Mouse (Mus musculus): ENCODE results near the gene Trabd2b.

DNA sequence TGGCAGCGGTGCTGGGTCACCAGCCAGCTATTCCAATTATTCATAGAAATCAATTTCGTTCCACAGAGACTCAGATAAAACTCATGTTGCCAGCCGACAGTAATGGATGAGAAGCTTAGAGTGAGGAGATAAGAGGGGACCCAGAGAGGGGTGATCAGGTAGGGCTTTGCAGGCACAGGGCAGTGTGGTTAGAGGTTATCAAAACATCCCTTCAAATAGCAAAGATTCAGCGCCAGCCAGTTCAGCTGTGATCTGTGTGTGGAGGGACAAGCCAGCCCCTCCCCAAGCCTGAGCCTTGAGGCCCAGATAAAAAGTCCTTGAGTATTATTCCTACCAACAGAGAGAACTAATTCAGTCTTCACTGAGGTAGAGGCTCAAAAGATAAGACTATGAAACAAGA lies 49.1 kb upstream of the Trabd2b start:
- TF ChIP-seq CTCF (IDR thresholded peaks at IDR 0.05; ENCODE audit: low read depth, low read length) (no peak), TAL1 (conservative IDR thresholded peaks at IDR 0.05; ENCODE audit: low read depth, low read length) (no peak), GATA1 (IDR thresholded peaks at IDR 0.05; ENCODE audit: borderline replicate concordance, low read length) (no peak), POLR2AphosphoS5 (IDR thresholded peaks at IDR 0.05; ENCODE audit: insufficient replicate concordance, low read depth, low read length) (no peak)

All from G1E (cell line).